Mouse (Mus musculus): ENCODE results near the gene Phex.

Gene Phex

DNA sequence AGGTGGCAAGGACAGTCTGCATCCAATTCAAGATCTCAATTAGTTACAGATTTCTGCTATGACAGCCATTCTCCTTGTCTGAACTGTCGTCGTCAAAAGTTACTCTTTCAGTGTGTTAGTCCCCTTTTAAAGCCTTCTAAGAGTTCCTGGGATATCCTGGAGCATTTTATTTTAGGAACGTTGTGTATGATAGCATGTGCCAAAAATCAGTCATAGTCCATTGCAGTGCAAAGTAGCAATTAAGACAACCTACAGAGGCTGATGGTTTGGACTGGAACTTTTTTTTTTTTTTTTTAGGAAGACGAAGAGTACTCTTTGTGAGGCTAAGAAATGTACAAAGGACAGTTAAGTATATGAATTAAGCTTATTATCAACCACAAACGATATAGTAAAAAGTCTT is at the start of gene Phex:
Gene Phex, minus strand, starts transcription at position 101 of the 400 bp plus-strand sequence.
- no peaks in the 10 kb centered on the region for H3K27me3 ChIP-seq (ENCODE audit: control insufficient read depth, insufficient read depth, low read length, poor library complexity, severe bottlenecking)
- no peaks in the 10 kb centered on the region for H3K36me3 ChIP-seq (ENCODE audit: control insufficient read depth, insufficient read depth, low read length, poor library complexity, severe bottlenecking)
- DNase-seq (ENCODE audit: low read depth, low spot score): no peak

DNA sequence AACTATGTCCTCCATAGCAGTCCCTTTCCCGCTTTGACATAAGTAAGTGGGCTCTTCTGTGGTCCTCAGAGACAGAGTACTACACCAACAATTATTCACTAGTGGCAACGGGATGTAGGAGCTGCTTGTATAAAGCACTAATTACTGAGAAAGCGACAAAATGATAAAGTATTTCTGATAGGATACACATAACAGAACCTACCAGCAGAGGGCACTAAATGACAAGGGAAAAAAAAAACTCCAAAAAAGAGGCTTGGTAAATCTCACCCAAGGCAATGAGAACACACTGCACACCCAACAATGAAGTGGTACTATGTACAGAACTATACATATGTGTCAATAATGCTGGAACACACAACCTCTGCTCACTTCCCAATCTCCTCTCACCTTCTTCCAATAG is 47.6 kb upstream of the Phex start:
- Histone ChIP-seq H3K36me3 (ENCODE audit: control insufficient read depth, insufficient read depth, low read length, poor library complexity, severe bottlenecking) (no peaks in the 10 kb centered on the region), H3K27me3 (ENCODE audit: control insufficient read depth, insufficient read depth, low read length, poor library complexity, severe bottlenecking) (no peaks in the 10 kb centered on the region)
- peak; percentile 44 for DNase-seq (ENCODE audit: low read depth, low spot score)

DNA sequence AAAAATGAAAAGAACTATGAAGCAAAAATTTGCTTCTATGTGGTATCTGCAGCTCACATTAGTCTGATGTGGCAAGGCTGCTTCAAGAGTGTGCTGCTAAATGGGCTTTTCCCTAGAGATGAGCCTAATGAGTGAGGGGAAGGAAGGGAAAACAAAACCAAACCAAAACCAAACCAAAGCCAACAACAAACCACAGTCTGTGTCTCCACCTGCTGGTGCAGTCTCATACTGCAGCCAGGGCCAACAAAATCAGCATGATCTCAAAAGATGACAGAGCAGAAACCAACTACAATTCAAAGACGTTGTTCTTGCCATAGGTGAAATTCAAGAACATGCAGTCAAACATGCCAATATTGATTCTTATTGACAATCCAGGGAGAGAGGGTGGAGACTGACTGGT is 39.3 kb upstream of the Phex start:
- H3K36me3 ChIP-seq (ENCODE audit: control insufficient read depth, insufficient read depth, low read length, poor library complexity, severe bottlenecking): no peaks in the 10 kb centered on the region
- H3K27me3 ChIP-seq (ENCODE audit: control insufficient read depth, insufficient read depth, low read length, poor library complexity, severe bottlenecking): no peaks in the 10 kb centered on the region
- peak; percentile 67 for DNase-seq (ENCODE audit: low read depth, low spot score)

DNA sequence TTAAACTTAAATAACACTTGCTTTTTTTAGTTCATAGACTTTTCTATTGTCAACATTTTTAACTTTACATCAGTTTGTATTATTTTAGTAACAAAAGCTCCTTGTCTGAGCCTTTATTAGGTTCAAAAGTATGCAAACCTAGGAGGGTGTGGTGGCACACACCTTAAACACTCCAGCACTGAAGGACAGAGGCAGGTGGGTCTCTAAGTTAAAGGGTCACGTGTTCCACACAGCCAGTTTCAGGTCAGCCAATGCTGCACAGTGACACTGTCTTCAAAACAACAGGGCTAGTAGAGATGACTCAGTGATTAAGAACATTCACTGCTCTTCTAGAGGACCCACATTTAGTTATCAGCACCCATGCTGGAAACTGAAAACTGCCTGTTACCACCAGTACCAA is 33.9 kb upstream of the Phex start:
- Histone ChIP-seq H3K27me3 (ENCODE audit: control insufficient read depth, insufficient read depth, low read length, poor library complexity, severe bottlenecking) (no peaks in the 10 kb centered on the region), H3K36me3 (ENCODE audit: control insufficient read depth, insufficient read depth, low read length, poor library complexity, severe bottlenecking) (no peaks in the 10 kb centered on the region)
- no peak for DNase-seq (ENCODE audit: low read depth, low spot score)

DNA sequence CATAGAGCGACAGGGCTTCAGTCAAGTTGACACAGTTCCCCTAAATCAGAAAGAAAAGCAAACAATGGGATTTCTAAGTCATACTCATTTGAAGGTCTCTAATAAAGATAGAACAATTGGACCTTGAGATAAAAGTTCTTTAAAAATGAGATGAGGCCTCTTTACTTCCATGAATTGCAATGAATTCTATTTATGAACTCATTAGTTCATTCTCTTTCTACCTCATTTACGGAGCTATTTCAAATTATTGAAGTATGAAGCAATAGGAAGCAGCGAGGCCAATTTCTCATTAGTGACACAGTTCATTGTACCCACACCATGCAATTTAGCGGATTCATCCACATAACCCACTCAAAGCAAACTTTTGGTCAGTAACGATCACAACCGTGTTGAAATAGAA is 32.3 kb upstream of the Phex start:
- no peaks in the 10 kb centered on the region for H3K27me3 ChIP-seq (ENCODE audit: control insufficient read depth, insufficient read depth, low read length, poor library complexity, severe bottlenecking)
- no peak for DNase-seq (ENCODE audit: low read depth, low spot score)

DNA sequence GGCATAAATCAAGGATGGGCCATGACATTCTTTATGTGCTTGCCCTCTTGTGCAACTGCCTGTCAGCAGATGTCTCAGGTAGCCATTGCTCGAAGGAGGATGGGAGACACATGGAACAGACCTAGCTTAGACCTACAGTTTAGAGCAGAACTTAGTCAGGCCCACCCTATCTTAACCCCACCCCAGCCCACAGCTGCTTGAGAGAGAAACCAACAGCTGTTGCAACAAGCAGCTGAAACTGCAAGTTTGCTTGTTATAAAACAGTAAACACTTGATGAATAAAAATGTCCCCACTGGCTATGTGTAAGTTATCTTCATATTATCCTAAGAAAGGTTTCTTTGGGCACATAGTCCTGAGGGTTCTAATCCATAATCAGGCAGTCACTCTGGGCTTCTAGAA is 19.7 kb upstream of the Phex start:
- DNase-seq (ENCODE audit: low read depth, low spot score): no peak
- H3K36me3 ChIP-seq (ENCODE audit: control insufficient read depth, insufficient read depth, low read length, poor library complexity, severe bottlenecking): no peaks in the 10 kb centered on the region
- H3K27me3 ChIP-seq (ENCODE audit: control insufficient read depth, insufficient read depth, low read length, poor library complexity, severe bottlenecking): no peaks in the 10 kb centered on the region

More for the DNA sequence above, 32.3 kb upstream of the Phex start:
- no peaks in the 10 kb centered on the region for H3K36me3 ChIP-seq (ENCODE audit: control insufficient read depth, insufficient read depth, low read length, poor library complexity, severe bottlenecking)

DNA sequence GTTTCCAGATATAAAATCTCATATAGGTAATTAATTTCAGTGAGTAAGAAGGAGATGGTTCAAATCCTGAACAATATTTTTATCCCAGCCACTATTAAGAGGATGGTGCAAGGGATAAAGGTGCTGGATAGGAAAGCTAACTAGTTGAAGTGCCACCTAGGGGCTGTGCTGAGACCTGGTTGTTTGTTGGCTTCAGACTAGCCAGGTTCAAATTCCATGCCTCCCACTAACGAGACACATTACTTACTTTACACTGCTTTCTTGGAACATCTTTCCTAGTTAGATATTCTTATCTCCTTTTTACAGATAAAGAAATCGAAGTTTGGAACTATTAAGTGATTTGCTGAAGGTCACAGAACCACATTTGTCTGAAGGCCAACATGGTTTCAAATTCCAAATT is 4.3 kb upstream of the Phex start:
- DNase-seq (ENCODE audit: low read depth, low spot score): no peak
- no peaks in the 10 kb centered on the region for H3K27me3 ChIP-seq (ENCODE audit: control insufficient read depth, insufficient read depth, low read length, poor library complexity, severe bottlenecking)
- no peaks in the 10 kb centered on the region for H3K36me3 ChIP-seq (ENCODE audit: control insufficient read depth, insufficient read depth, low read length, poor library complexity, severe bottlenecking)

DNA sequence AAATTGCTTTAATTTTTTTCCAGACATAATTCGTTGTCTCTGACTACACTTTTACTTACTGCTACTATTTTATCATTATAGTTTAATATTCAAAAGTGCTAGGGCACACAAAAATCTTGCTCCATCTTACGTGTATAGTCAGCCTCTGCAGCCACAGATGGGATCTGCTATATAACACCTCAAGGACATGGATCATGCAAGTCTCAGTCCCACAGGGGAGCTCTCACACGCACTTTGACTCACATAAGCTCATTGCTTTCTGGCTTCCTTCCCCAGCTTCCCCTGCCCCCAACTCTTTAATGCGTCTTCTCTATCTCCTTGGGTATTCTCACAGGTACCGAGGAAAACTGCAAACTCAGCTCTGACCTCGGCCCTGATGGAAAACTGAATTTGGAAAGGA is 10.2 kb downstream of the Phex start:
- H3K36me3 ChIP-seq (ENCODE audit: control insufficient read depth, insufficient read depth, low read length, poor library complexity, severe bottlenecking): no peaks in the 10 kb centered on the region
- no peak for DNase-seq (ENCODE audit: low read depth, low spot score)

DNA sequence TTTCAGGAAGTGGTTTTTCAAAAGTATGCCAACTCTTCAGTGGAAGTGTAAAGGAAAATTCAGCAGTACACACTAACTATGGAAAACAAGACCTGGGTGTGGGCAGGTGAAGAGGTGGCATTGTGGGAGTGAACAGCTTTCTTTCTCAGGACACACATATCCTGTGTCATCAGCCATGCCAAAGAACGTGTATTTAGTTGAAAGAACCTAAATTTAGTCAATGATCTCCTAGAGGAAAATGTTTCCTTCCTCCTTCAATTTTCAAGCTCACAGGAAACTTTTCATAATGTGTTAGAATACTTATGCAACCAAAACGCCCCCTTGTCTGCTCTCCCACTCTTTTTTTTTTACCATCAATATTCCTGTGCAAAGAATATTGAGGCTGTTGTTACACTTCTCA is 23.9 kb downstream of the Phex start:
- Histone ChIP-seq H3K27me3 (ENCODE audit: control insufficient read depth, insufficient read depth, low read length, poor library complexity, severe bottlenecking) (no peaks in the 10 kb centered on the region), H3K36me3 (ENCODE audit: control insufficient read depth, insufficient read depth, low read length, poor library complexity, severe bottlenecking) (no peaks in the 10 kb centered on the region)
- no peak for DNase-seq (ENCODE audit: low read depth, low spot score)

More for the DNA sequence above, 10.2 kb downstream of the Phex start:
- no peaks in the 10 kb centered on the region for H3K27me3 ChIP-seq (ENCODE audit: control insufficient read depth, insufficient read depth, low read length, poor library complexity, severe bottlenecking)

DNA sequence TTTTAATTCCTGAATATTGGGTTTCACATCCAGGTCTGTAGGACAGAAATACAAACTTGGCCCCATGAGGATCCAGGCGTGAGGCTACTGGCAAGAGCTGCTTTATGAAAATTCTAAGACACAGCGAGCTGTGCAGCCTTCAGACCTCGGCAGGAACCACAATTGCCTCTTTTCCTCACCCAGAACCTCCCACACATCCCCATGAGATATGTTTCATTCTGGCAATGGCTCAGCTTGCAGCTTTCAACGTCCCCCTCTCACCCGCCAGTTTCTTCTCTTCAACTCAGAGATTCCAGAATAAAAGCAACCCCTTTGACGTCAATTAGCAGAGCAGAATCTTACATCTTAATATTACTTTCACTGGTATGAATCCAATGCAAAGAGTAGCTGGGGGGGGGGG is 25.0 kb downstream of the Phex start:
- H3K27me3 ChIP-seq (ENCODE audit: control insufficient read depth, insufficient read depth, low read length, poor library complexity, severe bottlenecking): no peaks in the 10 kb centered on the region
- DNase-seq (ENCODE audit: low read depth, low spot score): no peak

DNA sequence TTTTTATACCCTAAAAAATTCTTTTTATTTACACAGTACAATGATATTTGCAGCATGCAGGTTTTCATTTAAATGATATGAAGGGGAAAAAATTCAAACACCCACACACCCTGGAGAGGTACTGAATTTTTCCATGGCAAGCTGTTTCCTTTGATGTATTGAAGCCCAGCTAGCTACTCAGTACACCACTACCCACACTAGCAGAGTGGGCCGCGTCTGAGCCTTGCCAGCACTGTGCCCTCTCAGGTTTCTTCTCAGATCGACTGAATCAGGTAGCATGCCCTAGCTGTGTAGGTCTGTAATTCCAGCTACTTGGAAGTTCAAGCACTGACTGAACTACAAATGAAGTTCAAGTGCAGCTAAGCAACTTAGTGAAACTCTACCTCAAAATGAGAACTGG is 26.7 kb downstream of the Phex start:
- Histone ChIP-seq H3K36me3 (ENCODE audit: control insufficient read depth, insufficient read depth, low read length, poor library complexity, severe bottlenecking) (no peaks in the 10 kb centered on the region), H3K27me3 (ENCODE audit: control insufficient read depth, insufficient read depth, low read length, poor library complexity, severe bottlenecking) (no peaks in the 10 kb centered on the region)
- DNase-seq (ENCODE audit: low read depth, low spot score): no peak

More for the DNA sequence above, 25.0 kb downstream of the Phex start:
- H3K36me3 ChIP-seq (ENCODE audit: control insufficient read depth, insufficient read depth, low read length, poor library complexity, severe bottlenecking): no peaks in the 10 kb centered on the region

DNA sequence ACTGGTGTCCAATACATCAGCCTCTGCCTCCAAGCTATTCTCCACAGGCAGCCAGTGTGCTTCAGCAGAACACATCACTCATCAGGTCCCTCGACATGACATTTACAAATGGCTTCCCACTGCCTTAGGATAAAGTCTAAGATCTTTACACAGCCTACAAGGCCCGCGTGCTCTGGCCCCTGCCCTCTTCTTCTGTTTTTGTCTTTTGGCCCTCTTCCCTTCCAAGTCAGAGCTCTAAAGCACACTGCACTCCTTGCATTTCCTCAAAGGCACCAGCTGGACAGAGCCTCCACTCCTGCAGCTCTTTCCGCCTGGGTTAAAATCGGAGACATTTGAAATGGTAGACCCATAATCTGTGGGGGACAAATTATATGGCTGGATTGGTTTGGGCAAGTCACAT is 28.1 kb downstream of the Phex start:
- H3K27me3 ChIP-seq (ENCODE audit: control insufficient read depth, insufficient read depth, low read length, poor library complexity, severe bottlenecking): no peaks in the 10 kb centered on the region
- no peak for DNase-seq (ENCODE audit: low read depth, low spot score)
- H3K36me3 ChIP-seq (ENCODE audit: control insufficient read depth, insufficient read depth, low read length, poor library complexity, severe bottlenecking): no peaks in the 10 kb centered on the region

DNA sequence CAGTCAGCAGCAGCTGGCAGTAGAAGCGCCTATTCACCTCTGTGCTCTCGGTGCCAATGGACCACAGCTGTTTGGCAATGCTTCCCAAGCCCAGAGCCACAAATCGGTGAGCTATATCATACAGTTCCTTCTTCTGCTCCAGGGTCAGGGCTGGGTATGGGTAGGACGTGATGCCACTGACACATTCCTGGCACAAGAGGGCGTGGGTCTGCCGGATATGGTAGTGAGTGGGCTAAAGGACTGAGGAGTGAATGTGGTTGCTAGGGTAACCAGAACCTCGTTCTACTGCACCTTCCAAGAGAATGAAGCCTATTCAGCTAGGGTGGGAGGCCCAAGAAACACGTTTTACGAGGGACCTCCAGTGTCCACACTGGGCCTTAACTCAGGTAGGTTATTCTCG is 36.3 kb downstream of the Phex start:
- H3K36me3 ChIP-seq (ENCODE audit: control insufficient read depth, insufficient read depth, low read length, poor library complexity, severe bottlenecking): no peaks in the 10 kb centered on the region
- DNase-seq (ENCODE audit: low read depth, low spot score): no peak
- no peaks in the 10 kb centered on the region for H3K27me3 ChIP-seq (ENCODE audit: control insufficient read depth, insufficient read depth, low read length, poor library complexity, severe bottlenecking)

DNA sequence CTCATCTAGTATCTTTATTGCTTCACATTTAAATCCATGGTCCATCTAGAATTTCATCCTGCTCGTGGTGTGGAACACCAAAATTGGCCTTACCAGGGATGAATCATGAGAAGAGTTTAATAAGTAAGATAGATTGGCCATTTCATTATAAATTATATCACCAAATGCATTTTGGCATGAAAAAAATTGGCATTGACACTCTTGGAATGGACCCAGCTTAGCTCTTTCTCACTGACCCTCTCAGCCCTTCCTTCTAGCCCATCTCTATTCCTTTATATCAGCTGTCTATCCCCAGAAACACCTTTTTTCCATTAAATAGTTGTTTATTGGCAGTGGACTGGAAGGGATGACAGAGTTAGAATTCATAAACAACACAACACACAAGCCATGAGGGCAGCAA is 37.7 kb downstream of the Phex start:
- DNase-seq (ENCODE audit: low read depth, low spot score): no peak
- no peaks in the 10 kb centered on the region for H3K27me3 ChIP-seq (ENCODE audit: control insufficient read depth, insufficient read depth, low read length, poor library complexity, severe bottlenecking)
- H3K36me3 ChIP-seq (ENCODE audit: control insufficient read depth, insufficient read depth, low read length, poor library complexity, severe bottlenecking): no peaks in the 10 kb centered on the region

DNA sequence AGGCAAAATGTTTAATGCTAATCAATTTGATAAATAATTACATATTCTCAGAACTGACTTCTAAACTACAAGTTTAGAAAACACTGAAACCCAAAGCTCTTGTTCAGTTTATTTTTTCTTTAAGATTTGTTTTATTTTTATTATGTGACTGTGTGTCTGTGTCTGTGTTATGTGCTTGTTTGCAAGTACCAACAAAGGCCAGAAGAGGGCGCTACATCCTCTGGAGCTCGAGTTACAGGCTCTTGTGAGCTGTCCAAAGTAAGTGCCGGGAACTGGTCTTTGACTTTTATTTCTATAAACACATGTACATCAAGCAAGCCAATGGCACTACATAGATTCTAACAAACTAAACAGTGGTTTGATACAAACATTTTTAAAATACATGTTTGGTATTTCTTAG is 41.2 kb downstream of the Phex start:
- peak; percentile 0 for DNase-seq (ENCODE audit: low read depth, low spot score)
- Histone ChIP-seq H3K27me3 (ENCODE audit: control insufficient read depth, insufficient read depth, low read length, poor library complexity, severe bottlenecking) (no peaks in the 10 kb centered on the region), H3K36me3 (ENCODE audit: control insufficient read depth, insufficient read depth, low read length, poor library complexity, severe bottlenecking) (no peaks in the 10 kb centered on the region)

DNA sequence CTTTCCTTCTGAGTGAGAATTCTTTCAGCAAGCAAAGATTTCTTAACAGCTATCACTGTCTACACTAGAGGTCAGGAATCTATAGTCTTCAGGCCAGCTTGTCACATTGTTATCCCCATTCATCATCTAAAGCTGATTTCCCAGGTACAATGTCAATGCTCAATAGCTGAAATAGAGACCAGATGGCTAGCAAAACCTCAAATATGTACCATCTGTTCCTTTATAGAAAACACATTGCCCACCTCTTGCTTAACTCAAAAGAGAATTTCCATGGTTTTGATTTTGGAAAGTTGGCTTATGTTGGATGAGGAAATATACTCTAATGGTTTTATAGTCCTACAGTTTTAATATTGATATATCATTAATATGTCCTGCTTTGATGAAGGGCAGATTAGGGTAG is 45.9 kb downstream of the Phex start:
- no peak for DNase-seq (ENCODE audit: low read depth, low spot score)
- H3K36me3 ChIP-seq (ENCODE audit: control insufficient read depth, insufficient read depth, low read length, poor library complexity, severe bottlenecking): no peaks in the 10 kb centered on the region

More for the DNA sequence above, 45.9 kb downstream of the Phex start:
- no peaks in the 10 kb centered on the region for H3K27me3 ChIP-seq (ENCODE audit: control insufficient read depth, insufficient read depth, low read length, poor library complexity, severe bottlenecking)

All from splenic B cell, adult 2 months (primary cell).